Comparison of ENCODE assay signal across 31 mouse cellular contexts in the genomic region with DNA sequence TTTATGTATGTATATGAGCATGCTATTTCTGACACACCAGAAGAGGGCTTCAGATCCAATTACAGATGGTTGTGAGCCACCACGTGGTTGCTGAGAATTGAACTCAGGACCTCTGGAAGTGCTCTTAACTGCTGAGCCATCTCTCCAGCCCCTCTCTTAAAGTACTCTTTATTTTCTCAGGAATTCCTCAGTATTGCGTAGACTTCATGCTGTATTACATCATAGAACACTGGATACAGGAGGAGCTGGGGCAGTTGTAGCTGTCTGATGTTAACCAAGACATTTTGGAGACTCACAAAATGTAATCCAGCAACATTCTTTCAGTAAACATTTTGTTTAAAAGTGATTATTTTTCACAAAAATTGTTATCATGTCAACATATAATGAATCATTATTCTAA.
"Had no signal": no experiment of that assay in that cellular context is flagged by ENCODE, and none has a peak within 500 bp of the region (broad histone marks: within the 10 kb centered on the region; RNA-seq: fewer than 3 reads in every experiment).

No protein-coding gene starts in this region.

- DNase-seq: left cerebral cortex, postnatal 4 days; liver; liver, embryonic 13.5 days; lung, adult 18-20 months; lung, adult 2 months; lung, embryonic 14.5 days; lung, postnatal 10 days; lung, postnatal 14 days; lung, postnatal 36 days; lung, postnatal 4 days; midbrain, embryonic 14.5 days had no signal

- H3K36me3 ChIP-seq: liver, embryonic 12.5 days; liver, embryonic 13.5 days; liver, embryonic 15.5 days; midbrain, embryonic 15.5 days had no signal

- H3K9me3 ChIP-seq: limb, embryonic 10.5 days; limb, embryonic 12.5 days; limb, embryonic 13.5 days; limb, embryonic 15.5 days; liver, embryonic 12.5 days; liver, embryonic 13.5 days; liver, embryonic 15.5 days; lung, embryonic 15.5 days; midbrain, embryonic 10.5 days; midbrain, embryonic 12.5 days; midbrain, embryonic 13.5 days; midbrain, embryonic 15.5 days; neural tube, embryonic 12.5 days had no signal

- H3K9ac ChIP-seq: limb, embryonic 12.5 days; limb, embryonic 13.5 days; limb, embryonic 15.5 days; liver, embryonic 12.5 days; liver, embryonic 13.5 days; liver, embryonic 14.5 days; liver, embryonic 15.5 days; lung, embryonic 14.5 days; lung, embryonic 15.5 days; midbrain, embryonic 12.5 days; midbrain, embryonic 13.5 days; midbrain, embryonic 15.5 days; neural tube, embryonic 12.5 days had no signal

- ATAC-seq: liver, embryonic 12.5 days; lung, postnatal 0 days; midbrain, embryonic 13.5 days; midbrain, embryonic 15.5 days; midbrain, embryonic 16.5 days had no signal

- H3K27me3 ChIP-seq: limb, embryonic 12.5 days; limb, embryonic 13.5 days; limb, embryonic 15.5 days; liver, embryonic 12.5 days; liver, embryonic 13.5 days; liver, embryonic 15.5 days; lung, embryonic 15.5 days; midbrain, embryonic 12.5 days; midbrain, embryonic 13.5 days; midbrain, embryonic 15.5 days; neural tube, embryonic 12.5 days had no signal

- H3K4me3 ChIP-seq: left cerebral cortex, adult 2 months; limb, embryonic 10.5 days; limb, embryonic 12.5 days; limb, embryonic 13.5 days; limb, embryonic 15.5 days; liver, embryonic 12.5 days; liver, embryonic 13.5 days; liver, embryonic 15.5 days; lung, embryonic 15.5 days; megakaryocyte, embryonic 14.5 days; midbrain, embryonic 10.5 days; midbrain, embryonic 12.5 days; midbrain, embryonic 13.5 days; midbrain, embryonic 15.5 days; neural tube, embryonic 12.5 days had no signal

- H3K27ac ChIP-seq: left cerebral cortex, adult 2 months; limb, embryonic 10.5 days; limb, embryonic 12.5 days; limb, embryonic 13.5 days; limb, embryonic 15.5 days; liver, embryonic 12.5 days; liver, embryonic 13.5 days; liver, embryonic 14.5 days; liver, embryonic 15.5 days; lung, embryonic 15.5 days; macrophage; midbrain, embryonic 10.5 days; midbrain, embryonic 12.5 days; midbrain, embryonic 13.5 days; midbrain, embryonic 15.5 days; neural tube, embryonic 12.5 days had no signal

- H3K4me1 ChIP-seq: liver, embryonic 12.5 days; liver, embryonic 13.5 days; liver, embryonic 15.5 days; midbrain, embryonic 15.5 days had no signal

- H3K4me2 ChIP-seq: limb, embryonic 12.5 days; limb, embryonic 13.5 days; limb, embryonic 15.5 days; liver, embryonic 11.5 days; liver, embryonic 12.5 days; liver, embryonic 13.5 days; liver, embryonic 15.5 days; lung, embryonic 14.5 days; lung, embryonic 15.5 days; midbrain, embryonic 11.5 days; midbrain, embryonic 12.5 days; midbrain, embryonic 13.5 days; midbrain, embryonic 15.5 days; neural tube, embryonic 12.5 days had no signal
